Mouse (Mus musculus): ENCODE measurements around the gene Ptbp3. TPM values are rescaled to one million over a fixed set of nuclear protein-coding genes. Genes with fewer than 3 reads are reported as not detected.
"Not testable (repeated sequence)": the region's sequence is repeated elsewhere in the genome, so short reads cannot be mapped to it uniquely, and the experiment has no call there.

Gene Ptbp3
- polyA plus RNA-seq, 1 experiment from 2014 or later: 64.3 TPM

GRCm38 (mm10) chr4:59582186-59582585, 33.0 kb upstream of the Ptbp3 start:
- Histone ChIP-seq H3K27ac (no peak overlapping the region), H3K36me3 (ENCODE audit: insufficient read depth, low read length) (no peaks in the 10 kb centered on the region), H3K9ac (ENCODE audit: low read depth, low read length) (0 out of 2 replicates have a peak overlapping the region, but pooled peaks have one; percentile 66), H3K27me3 (ENCODE audit: insufficient read depth, low read length) (no peaks in the 10 kb centered on the region), H3K4me2 (ENCODE audit: low read length) (peak overlapping the region; percentile 83), H3K4me3 (replicated peaks; ENCODE audit: low read depth, low read length) (peak overlapping the region; percentile 66), H3K9me3 (replicated peaks; ENCODE audit: low read length) (no peaks in the 10 kb centered on the region), H3K4me1 (replicated peaks; ENCODE audit: insufficient read depth, low read length) (peaks cover 6% of the 10 kb centered on the region; the same call in 1 of the 2 replicates)
- ATAC-seq (replicated peaks; ENCODE audit: low FRiP score, low read depth) (no peak), DNase-seq (ENCODE audit: low spot score) (no peak)
- 32% methylated on average over 6 of the region's 6 CpGs for WGBS
- no peak for TF ChIP-seq CTCF (IDR thresholded peaks at IDR 0.05; ENCODE audit: low read depth)

DNA sequence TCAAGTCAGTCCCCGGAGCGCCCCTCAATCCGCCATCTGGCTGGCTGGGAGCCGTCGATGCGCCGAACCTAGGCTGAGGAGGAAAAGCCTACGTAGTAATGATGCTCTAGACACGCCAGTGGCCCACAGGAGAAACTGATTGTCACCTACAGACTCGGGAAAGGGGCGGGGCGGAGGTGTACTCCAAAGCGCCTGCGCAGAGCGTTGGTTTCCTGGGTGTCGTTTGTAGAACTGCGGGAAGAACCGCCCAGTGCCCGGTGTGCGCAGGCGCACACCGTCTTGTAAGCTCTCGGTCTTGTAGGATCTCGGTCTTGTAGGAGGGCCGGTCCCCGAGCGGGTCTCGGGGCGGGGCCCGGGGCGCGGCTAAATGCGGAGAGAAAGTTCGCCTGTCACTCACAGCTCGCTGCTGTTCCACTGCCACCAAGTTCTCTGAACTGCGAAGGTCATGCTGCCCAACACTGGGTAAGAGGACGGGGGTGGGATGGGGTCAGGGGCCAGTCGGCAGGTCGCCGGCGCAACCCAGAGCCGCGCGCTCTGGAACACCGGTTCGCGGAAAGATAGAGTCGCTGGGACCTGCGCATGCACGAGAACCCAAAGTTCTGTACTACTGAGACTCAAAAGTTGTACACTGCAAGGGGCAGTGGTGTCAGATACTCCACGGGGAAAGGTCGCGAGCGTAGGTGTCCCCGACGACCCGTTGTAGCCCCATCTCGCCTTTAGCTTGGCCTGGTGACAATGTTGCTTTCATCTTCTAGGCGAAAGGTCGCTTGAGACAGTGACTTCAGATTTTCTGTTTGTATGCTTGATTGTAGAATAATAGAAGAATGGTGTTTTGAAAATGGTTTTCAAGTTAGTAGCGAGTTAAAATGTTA, 32.4 kb upstream of the Ptbp3 start, which contains the start of gene Hsdl2:
Gene Hsdl2 (plus strand): TSS at position 250 of the 872 bp plus-strand sequence.
- Histone ChIP-seq H3K27ac (peak within 1 kb of the TSS; percentile 90), H3K4me1 (replicated peaks; ENCODE audit: insufficient read depth, low read length) (peaks cover 6% of the 10 kb centered on the region; the same call in 1 of the 2 replicates), H3K27me3 (ENCODE audit: insufficient read depth, low read length) (no peaks in the 10 kb centered on the region), H3K36me3 (ENCODE audit: insufficient read depth, low read length) (no peaks in the 10 kb centered on the region), H3K9ac (ENCODE audit: low read depth, low read length) (peak within 1 kb of the TSS; percentile 76), H3K4me2 (ENCODE audit: low read length) (peak within 1 kb of the TSS; percentile 83), H3K4me3 (replicated peaks; ENCODE audit: low read depth, low read length) (peak within 1 kb of the TSS; percentile 66), H3K9me3 (replicated peaks; ENCODE audit: low read length) (no peaks in the 10 kb centered on the region)
- under 1% methylated on average over 61 of the region's 61 CpGs for WGBS
- DNase-seq (ENCODE audit: low spot score) (peak; percentile 99), ATAC-seq (replicated peaks; ENCODE audit: low FRiP score, low read depth) (peak; percentile 97)
- TF ChIP-seq CTCF (IDR thresholded peaks at IDR 0.05; ENCODE audit: low read depth): no peak

GRCm38 (mm10) chr4:59580495-59581281, 31.5 kb upstream of the Ptbp3 start:
- WGBS: under 1% methylated on average over 23 of the region's 23 CpGs
- DNase-seq (ENCODE audit: low spot score): peak; percentile 67
- no peak for TF ChIP-seq CTCF (IDR thresholded peaks at IDR 0.05; ENCODE audit: low read depth)
- ATAC-seq (replicated peaks; ENCODE audit: low FRiP score, low read depth): no peak; the same call in 1 of the 2 replicates
- Histone ChIP-seq H3K27me3 (ENCODE audit: insufficient read depth, low read length) (no peaks in the 10 kb centered on the region), H3K4me2 (ENCODE audit: low read length) (peak overlapping the region; percentile 83), H3K4me1 (replicated peaks; ENCODE audit: insufficient read depth, low read length) (peaks cover 6% of the 10 kb centered on the region; the same call in 1 of the 2 replicates), H3K36me3 (ENCODE audit: insufficient read depth, low read length) (no peaks in the 10 kb centered on the region), H3K9me3 (replicated peaks; ENCODE audit: low read length) (no peaks in the 10 kb centered on the region), H3K4me3 (replicated peaks; ENCODE audit: low read depth, low read length) (peak overlapping the region; percentile 66), H3K27ac (peak overlapping the region; percentile 90), H3K9ac (ENCODE audit: low read depth, low read length) (peak overlapping the region; percentile 76)

DNA sequence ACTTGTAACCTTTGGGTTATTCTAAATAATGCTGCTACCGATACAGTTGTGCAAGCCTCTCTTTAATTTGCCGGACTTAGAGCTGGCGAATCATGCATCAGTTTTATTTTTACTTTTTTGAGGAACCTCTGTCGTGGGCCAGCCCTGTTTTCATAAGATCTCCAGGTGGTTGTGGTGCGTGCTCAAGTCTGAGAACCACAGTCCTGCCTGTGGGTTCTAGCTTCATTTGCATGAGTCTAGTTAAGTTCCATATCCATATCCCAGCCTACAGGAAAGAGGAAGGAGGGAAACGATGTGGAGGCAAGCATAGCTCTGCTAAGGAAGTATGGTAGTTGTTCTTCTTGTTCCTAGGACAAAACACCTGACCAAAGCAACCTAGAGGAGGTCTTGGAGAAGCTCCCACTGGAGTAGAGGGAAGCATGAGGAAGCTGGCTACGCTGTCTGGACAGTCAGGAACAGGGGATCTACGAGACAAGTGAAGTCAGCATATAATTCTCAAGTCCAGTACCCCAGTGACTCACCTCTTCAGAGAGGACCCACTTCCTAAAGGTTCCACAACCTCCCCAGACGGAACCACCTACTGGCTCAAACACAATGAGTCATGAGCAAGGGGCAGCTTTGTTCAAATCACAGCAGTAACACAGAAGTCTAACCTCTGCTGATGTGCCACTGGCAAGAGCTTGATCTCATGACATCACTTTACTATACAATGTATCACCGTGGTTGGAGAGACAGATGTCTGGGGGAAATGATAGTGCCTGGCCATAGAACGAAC, 26.2 kb upstream of the Ptbp3 start:
- Histone ChIP-seq H3K9me3 (replicated peaks; ENCODE audit: low read length) (no peaks in the 10 kb centered on the region), H3K27ac (no peak overlapping the region), H3K36me3 (ENCODE audit: insufficient read depth, low read length) (no peaks in the 10 kb centered on the region), H3K4me1 (replicated peaks; ENCODE audit: insufficient read depth, low read length) (peaks cover 4% of the 10 kb centered on the region; the same call in 1 of the 2 replicates), H3K4me2 (ENCODE audit: low read length) (no peak overlapping the region), H3K4me3 (replicated peaks; ENCODE audit: low read depth, low read length) (no peak overlapping the region), H3K9ac (ENCODE audit: low read depth, low read length) (no peak overlapping the region), H3K27me3 (ENCODE audit: insufficient read depth, low read length) (no peaks in the 10 kb centered on the region)
- WGBS: 86% methylated on average over 11 of the region's 11 CpGs
- no peak for DNase-seq (ENCODE audit: low spot score)
- ATAC-seq (replicated peaks; ENCODE audit: low FRiP score, low read depth): no peak
- TF ChIP-seq CTCF (IDR thresholded peaks at IDR 0.05; ENCODE audit: low read depth): no peak

- Histone ChIP-seq H3K4me3 (replicated peaks; ENCODE audit: low read depth, low read length) (no peak overlapping the region), H3K9me3 (replicated peaks; ENCODE audit: low read length) (no peaks in the 10 kb centered on the region), H3K9ac (ENCODE audit: low read depth, low read length) (no peak overlapping the region), H3K4me1 (replicated peaks; ENCODE audit: insufficient read depth, low read length) (no peaks in the 10 kb centered on the region), H3K4me2 (ENCODE audit: low read length) (no peak overlapping the region), H3K36me3 (ENCODE audit: insufficient read depth, low read length) (no peaks in the 10 kb centered on the region), H3K27me3 (ENCODE audit: insufficient read depth, low read length) (no peaks in the 10 kb centered on the region), H3K27ac (no peak overlapping the region)
- DNase-seq (ENCODE audit: low spot score): no peak
- ATAC-seq (replicated peaks; ENCODE audit: low FRiP score, low read depth): no peak
- 79% methylated on average over 11 of the region's 11 CpGs for WGBS
- TF ChIP-seq CTCF (IDR thresholded peaks at IDR 0.05; ENCODE audit: low read depth): no peak
Observed at GRCm38 (mm10) chr4:59572521-59573118, 23.5 kb upstream of the Ptbp3 start.

DNA sequence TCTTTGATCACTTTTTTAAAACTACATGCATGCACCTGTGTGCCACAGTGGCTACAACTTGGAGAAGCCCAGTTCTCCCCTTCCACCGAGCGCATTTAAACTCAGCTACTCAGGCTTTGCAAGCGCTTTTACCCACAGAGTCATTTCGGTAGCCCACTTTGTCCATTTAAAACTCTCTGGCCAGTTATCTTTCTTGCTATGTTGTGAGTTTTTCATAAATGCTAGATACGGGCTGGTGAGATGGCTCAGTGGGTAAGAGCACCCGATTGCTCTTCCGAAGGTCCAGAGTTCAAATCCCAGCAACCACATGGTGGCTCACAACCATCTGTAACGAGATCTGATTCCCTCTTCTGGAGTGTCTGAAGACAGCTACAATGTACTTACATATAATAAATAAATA, 21.4 kb upstream of the Ptbp3 start:
- not testable (repeated sequence) for H3K4me2 ChIP-seq (ENCODE audit: low read length)

More for the DNA sequence above, 21.4 kb upstream of the Ptbp3 start:
- not testable (repeated sequence) for ATAC-seq (replicated peaks; ENCODE audit: low FRiP score, low read depth); H3K9me3 ChIP-seq (replicated peaks; ENCODE audit: low read length); H3K27me3 ChIP-seq (ENCODE audit: insufficient read depth, low read length); H3K36me3 ChIP-seq (ENCODE audit: insufficient read depth, low read length); H3K4me1 ChIP-seq (replicated peaks; ENCODE audit: insufficient read depth, low read length); H3K4me3 ChIP-seq (replicated peaks; ENCODE audit: low read depth, low read length); H3K27ac ChIP-seq; H3K9ac ChIP-seq (ENCODE audit: low read depth, low read length); DNase-seq (ENCODE audit: low spot score)
- 95% methylated on average over 7 of the region's 8 CpGs for WGBS

All from kidney, postnatal 0 days (tissue).